Mouse (Mus musculus) spleen, postnatal 14 days (tissue): ENCODE data around the gene Xlr4c.
A peak's percentile ranks its signal among the peaks of the same experiment; 100 is the strongest.
"Not testable (repeated sequence)": the region's sequence is repeated elsewhere in the genome, so short reads cannot be mapped to it uniquely, and the experiment has no call there.

Source experiments
- DNase-seq, 2 experiments: peaks; one replicate each; pipeline ENCODE4 v3.0.0; 2021 to 2022; ENCODE audit warnings: low spot score in 2 of 2

Xlr4c gene

GRCm38 (mm10) chrX:73242821-73243325 is at the start of gene Xlr4c:
Gene Xlr4c (minus strand): TSS chrX:73243130.
- DNase-seq = not testable (repeated sequence)

- not testable (repeated sequence) for DNase-seq
These were observed 22.3 kb upstream of the Xlr4c start, which contains the start of gene Xlr3c for GRCm38 (mm10) chrX:73265270-73265669. Gene Xlr3c (minus strand): TSS chrX:73265390.

- not testable (repeated sequence) for DNase-seq
These were observed 19.5 kb upstream of the Xlr4c start for GRCm38 (mm10) chrX:73262428-73262827.

- no peak for DNase-seq
These were observed 13.6 kb downstream of the Xlr4c start for GRCm38 (mm10) chrX:73229288-73229687.

- peak; percentile 11 to 36 for DNase-seq
These were observed 14.2 kb downstream of the Xlr4c start for GRCm38 (mm10) chrX:73228606-73229214.

GRCm38 (mm10) chrX:73227914-73228605 is 14.9 kb downstream of the Xlr4c start, which contains the start of gene F8a:
Gene F8a (plus strand): TSS chrX:73228291.
- DNase-seq = peak; percentile 40 to 56

GRCm38 (mm10) chrX:73225365-73225764 is 17.6 kb downstream of the Xlr4c start:
- DNase-seq = no peak

GRCm38 (mm10) chrX:73213819-73214564 is 28.9 kb downstream of the Xlr4c start, which contains the start of gene Xlr4b:
Gene Xlr4b (plus strand): TSS chrX:73214333.
- not testable (repeated sequence) for DNase-seq

GRCm38 (mm10) chrX:73191934-73192333 is 51.0 kb downstream of the Xlr4c start, which contains the start of gene Xlr3b:
Gene Xlr3b (plus strand): TSS chrX:73192207.
- DNase-seq = not testable (repeated sequence)
